Mouse (Mus musculus) liver, adult 2 months (tissue): Measurements from ENCODE around the gene Cuta.

Experiments used
- CTCF ChIP-seq: fragments of 200-500 bp; IDR thresholded peaks from 2 replicates; pipeline ENCODE4 v1.5.1; 2011; ENCODE audit warnings: low read depth, low read length, control low read depth
- POLR2A ChIP-seq: fragments of 200-500 bp; IDR thresholded peaks from 2 replicates; pipeline ENCODE4 v1.6.1; 2011; ENCODE audit warnings: low read length, control low read depth; ENCODE audit not compliant: insufficient read depth; ENCODE audit errors: extremely low read depth

DNA sequence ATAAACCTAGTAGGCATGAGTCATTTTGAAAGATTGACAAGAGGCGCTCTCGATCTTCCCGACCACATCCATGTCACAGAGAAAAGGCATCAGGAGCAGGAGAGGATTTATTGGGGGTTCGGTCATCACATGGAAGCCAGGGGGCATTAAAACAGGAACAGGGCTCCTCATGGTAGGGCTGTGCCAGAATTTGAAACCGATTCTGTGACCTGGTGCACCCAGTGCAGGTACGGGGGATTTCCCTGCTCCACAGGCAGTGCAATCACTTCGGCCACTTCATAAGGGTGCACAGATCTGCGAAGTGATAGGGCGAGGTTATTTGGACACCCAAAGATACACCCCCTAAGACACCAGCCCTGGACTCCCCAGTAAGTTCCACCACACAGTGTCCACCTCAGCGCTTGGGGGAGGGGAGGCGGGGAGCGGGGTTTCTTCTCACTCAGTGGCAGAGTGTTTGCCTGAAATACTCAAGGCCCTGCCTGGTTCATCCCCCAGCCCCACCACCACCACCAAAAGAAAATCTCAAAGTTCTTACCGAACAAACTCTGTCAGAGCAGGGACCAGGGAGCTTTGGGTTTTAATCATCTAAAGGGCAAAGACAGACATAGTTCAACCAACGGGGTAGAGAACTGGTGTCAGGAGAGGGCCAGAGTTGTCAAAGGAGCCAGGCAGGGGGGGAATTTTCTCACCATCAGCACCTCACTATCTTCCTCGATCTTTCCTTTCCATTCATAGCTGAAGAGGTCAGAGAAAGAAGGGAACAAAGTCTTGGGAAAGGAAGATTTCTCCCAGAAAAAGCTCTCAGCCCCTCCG, 1.3 kb downstream of the Cuta start:
- no peak for TF ChIP-seq POLR2A
- TF ChIP-seq CTCF = no peak
